Mouse (Mus musculus) midbrain, embryonic 11.5 days (tissue): ENCODE data around the gene Cfap100. TPM values are rescaled to one million over a fixed set of nuclear protein-coding genes. Genes with fewer than 3 reads are reported as not detected.

Source experiments
- ATAC-seq: fragments of 200-750 bp; cut with Nextera tagmentation; 2 replicates; pipeline ENCODE4 v1.8.0; 2017; ENCODE audit warnings: moderate TSS enrichment, moderate library complexity; ENCODE audit not compliant: low FRiP score
- DNase-seq: peaks from one replicate; pipeline ENCODE4 v3.0.0; 2015; ENCODE audit warnings: low spot score; ENCODE audit errors: missing footprints
- H3K27ac ChIP-seq: fragments of 300-500 bp; sonication (generic); 2 replicates; pipeline ENCODE4 v1.5.1; 2014; ENCODE audit warnings: low read depth, low read length
- H3K27me3 ChIP-seq: fragments of 300-500 bp; sonication (generic); 2 replicates; pipeline ENCODE4 v1.6.1; 2014; ENCODE audit warnings: mild to moderate bottlenecking, low read length, moderate library complexity, mixed read lengths; ENCODE audit not compliant: control insufficient read depth, insufficient read depth
- H3K36me3 ChIP-seq: fragments of 300-500 bp; sonication (generic); 2 replicates; pipeline ENCODE4 v1.6.1; 2014; ENCODE audit warnings: mild to moderate bottlenecking, low read length, moderate library complexity, mixed read lengths; ENCODE audit not compliant: control insufficient read depth, insufficient read depth
- H3K4me1 ChIP-seq: fragments of 300-500 bp; sonication (generic); 2 replicates; pipeline ENCODE4 v1.6.1; 2014; ENCODE audit warnings: low read length; ENCODE audit not compliant: control insufficient read depth, insufficient read depth
- H3K4me2 ChIP-seq: fragments of 300-500 bp; sonication (generic); 2 replicates; pipeline ENCODE4 v1.6.1; 2014; ENCODE audit warnings: mild to moderate bottlenecking, moderate library complexity
- H3K4me3 ChIP-seq: fragments of 300-500 bp; sonication (generic); 2 replicates; pipeline ENCODE4 v1.5.1; 2014; ENCODE audit warnings: low read depth, low read length
- H3K9ac ChIP-seq: fragments of 300-500 bp; sonication (generic); 2 replicates; pipeline ENCODE4 v1.6.1; 2014; ENCODE audit warnings: low read length
- H3K9me3 ChIP-seq: fragments of 300-500 bp; sonication (generic); 2 replicates; pipeline ENCODE4 v1.6.1; 2016; ENCODE audit warnings: low read length; ENCODE audit not compliant: control insufficient read depth
- WGBS: fragments of 180-500 bp; shearing (Covaris S2); extraction: QIAGEN DNeasy Blood & Tissue Kit; methylation state at CpG from one replicate; pipeline ENCODE4 v1.1.7; 2014; 5-methylcytosine and 5-hydroxymethylcytosine counted together
- polyA plus RNA-seq: library from polyadenylated mRNA; unstranded; fragments of >200 nt; fragmentation: Nextera tagmentation; extraction: Ambion mirVana; gene quantifications from 2 replicates; pipeline ENCODE4 v1.2.1, GENCODE M21; 2014

Cfap100 gene
- polyA plus RNA-seq, 1 experiment from 2014 or later = 2.8 TPM

DNA sequence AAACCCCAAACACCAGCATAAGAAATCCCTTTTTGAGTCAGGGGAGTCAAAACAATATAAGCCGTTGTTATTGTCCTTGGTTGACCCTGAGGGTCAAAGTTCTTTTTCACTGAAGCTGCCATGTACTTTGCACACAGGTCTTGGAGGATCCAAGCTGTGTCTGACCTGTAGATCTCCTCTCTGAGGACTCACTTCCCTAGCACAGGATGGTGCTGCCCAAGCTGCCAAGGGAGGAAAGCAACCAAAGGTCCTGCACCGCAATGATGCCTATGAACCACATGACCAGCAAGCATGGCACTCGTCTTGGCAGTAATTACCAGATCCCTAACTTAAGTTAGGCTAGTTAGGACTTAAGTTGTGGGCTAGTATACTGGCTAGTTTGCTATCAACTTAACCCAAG, 3.2 kb downstream of the Cfap100 start:
- no peaks in the 10 kb centered on the region for H3K9me3 ChIP-seq
- no peak overlapping the region for H3K4me2 ChIP-seq
- peaks cover 7% of the 10 kb centered on the region for H3K27me3 ChIP-seq
- 82% methylated on average over 3 of the region's 3 CpGs for WGBS
- H3K4me3 ChIP-seq = no peak overlapping the region
- H3K36me3 ChIP-seq = no peaks in the 10 kb centered on the region
- no peak overlapping the region for H3K27ac ChIP-seq
- ATAC-seq (no peak), DNase-seq (no peak)
- H3K4me1 ChIP-seq = peaks cover 10% of the 10 kb centered on the region
- H3K9ac ChIP-seq = no peak overlapping the region

DNA sequence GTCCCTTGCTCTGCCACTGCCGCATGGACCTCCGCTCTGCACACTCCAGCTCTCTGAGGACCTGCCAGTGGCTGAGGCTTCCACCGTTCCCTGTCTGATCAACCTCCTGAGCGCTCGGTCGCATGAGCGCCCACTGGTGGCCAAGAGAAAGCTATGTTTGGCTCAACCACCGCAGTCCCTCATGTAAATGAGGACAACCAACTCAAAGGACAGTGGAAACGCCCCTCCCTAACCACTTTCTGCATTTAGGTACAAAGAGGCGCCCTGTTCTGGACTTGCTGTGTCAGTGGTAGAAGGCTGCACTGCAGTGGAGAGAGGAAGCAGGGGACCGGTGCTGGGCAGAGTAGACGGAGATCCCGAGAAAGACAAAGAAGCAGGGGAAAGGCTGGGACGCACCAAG, 6.0 kb downstream of the Cfap100 start:
- WGBS = 4% methylated on average over 14 of the region's 14 CpGs
- Histone ChIP-seq H3K4me3 (peak overlapping the region; percentile 15; the same call in 1 of the 2 replicates), H3K27me3 (peaks cover 4% of the 10 kb centered on the region), H3K36me3 (no peaks in the 10 kb centered on the region), H3K27ac (no peak overlapping the region), H3K9me3 (no peaks in the 10 kb centered on the region), H3K9ac (peak overlapping the region; percentile 54), H3K4me2 (peak overlapping the region; percentile 48), H3K4me1 (peaks cover 4% of the 10 kb centered on the region; the same call in 1 of the 2 replicates)
- DNase-seq (peak; percentile 97), ATAC-seq (peak; percentile 89)

- ATAC-seq = no peak
- Histone ChIP-seq H3K9ac (no peak overlapping the region), H3K4me1 (no peaks in the 10 kb centered on the region), H3K27ac (no peak overlapping the region), H3K9me3 (no peaks in the 10 kb centered on the region), H3K27me3 (no peaks in the 10 kb centered on the region), H3K4me3 (no peak overlapping the region), H3K36me3 (no peaks in the 10 kb centered on the region), H3K4me2 (no peak overlapping the region)
- WGBS = 87% methylated on average over 7 of the region's 7 CpGs
- no peak for DNase-seq
These were observed 16.7 kb downstream of the Cfap100 start for GRCm38 (mm10) chr6:90411926-90412325.

GRCm38 (mm10) chr6:90410972-90411371, 17.6 kb downstream of the Cfap100 start:
- Histone ChIP-seq H3K27me3 (no peaks in the 10 kb centered on the region), H3K9ac (no peak overlapping the region), H3K4me3 (no peak overlapping the region), H3K36me3 (no peaks in the 10 kb centered on the region), H3K9me3 (no peaks in the 10 kb centered on the region), H3K4me2 (no peak overlapping the region), H3K27ac (no peak overlapping the region), H3K4me1 (no peaks in the 10 kb centered on the region)
- DNase-seq (no peak), ATAC-seq (no peak)
- 83% methylated on average over 1 of the region's 1 CpGs for WGBS

DNA sequence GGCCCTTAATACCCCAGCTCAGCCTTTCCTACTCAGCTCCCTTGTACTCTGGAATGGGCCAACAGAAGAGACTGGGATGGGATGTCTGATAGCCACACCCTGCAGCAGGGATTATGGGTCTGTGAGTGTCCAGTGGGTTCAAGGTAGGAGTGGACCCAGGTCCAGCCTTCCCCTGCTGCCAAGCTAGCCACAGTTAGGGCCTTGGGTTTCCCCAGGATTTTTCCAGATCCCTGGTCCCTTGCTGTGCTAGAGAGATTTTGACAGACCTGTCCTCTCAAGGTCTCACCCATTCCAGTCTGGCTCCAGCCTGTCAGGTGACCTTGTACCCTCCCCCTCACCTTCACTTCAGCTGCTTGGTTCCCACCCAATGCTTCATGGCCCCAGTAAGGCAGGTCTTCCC, 20.0 kb downstream of the Cfap100 start:
- H3K36me3 ChIP-seq = no peaks in the 10 kb centered on the region
- H3K9me3 ChIP-seq = no peaks in the 10 kb centered on the region
- H3K4me1 ChIP-seq = no peaks in the 10 kb centered on the region
- ATAC-seq = no peak
- no peak overlapping the region for H3K4me2 ChIP-seq
- H3K4me3 ChIP-seq = no peak overlapping the region
- no peak for DNase-seq
- H3K9ac ChIP-seq = no peak overlapping the region
- no peaks in the 10 kb centered on the region for H3K27me3 ChIP-seq
- H3K27ac ChIP-seq = no peak overlapping the region

DNA sequence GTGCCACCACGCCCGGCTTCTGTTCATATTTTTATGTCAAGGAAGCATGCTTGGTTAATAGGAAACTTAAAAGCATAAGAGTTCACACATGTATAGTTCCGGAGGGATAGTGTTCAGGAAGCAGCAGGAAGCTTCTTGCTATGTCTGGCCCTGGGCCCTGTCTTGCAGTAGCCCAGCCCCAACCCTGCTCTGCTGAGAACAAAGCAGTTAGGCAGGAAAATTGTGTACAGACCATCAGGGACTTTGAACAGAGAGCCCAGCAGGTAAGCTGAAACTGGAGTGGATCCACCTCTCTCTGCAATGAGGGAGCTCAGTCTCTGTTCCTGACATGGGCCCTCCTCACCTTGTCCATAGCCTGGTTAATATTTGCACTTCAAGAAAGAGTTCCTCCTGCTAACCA, 31.3 kb downstream of the Cfap100 start:
- Histone ChIP-seq H3K4me1 (no peaks in the 10 kb centered on the region), H3K9me3 (no peaks in the 10 kb centered on the region), H3K4me3 (no peak overlapping the region), H3K36me3 (no peaks in the 10 kb centered on the region; the same call in 1 of the 2 replicates), H3K27ac (no peak overlapping the region), H3K4me2 (no peak overlapping the region), H3K9ac (no peak overlapping the region), H3K27me3 (no peaks in the 10 kb centered on the region)
- ATAC-seq (no peak), DNase-seq (no peak)
- 88% methylated on average over 3 of the region's 3 CpGs for WGBS

GRCm38 (mm10) chr6:90395751-90396150, 32.8 kb downstream of the Cfap100 start:
- 91% methylated on average over 2 of the region's 2 CpGs for WGBS
- Histone ChIP-seq H3K4me3 (no peak overlapping the region), H3K27ac (no peak overlapping the region), H3K4me2 (no peak overlapping the region), H3K9me3 (no peaks in the 10 kb centered on the region), H3K27me3 (no peaks in the 10 kb centered on the region), H3K9ac (no peak overlapping the region), H3K36me3 (no peaks in the 10 kb centered on the region; the same call in 1 of the 2 replicates), H3K4me1 (no peaks in the 10 kb centered on the region)
- DNase-seq (no peak), ATAC-seq (no peak)

GRCm38 (mm10) chr6:90393948-90394347, 34.6 kb downstream of the Cfap100 start:
- Histone ChIP-seq H3K36me3 (no peaks in the 10 kb centered on the region; the same call in 1 of the 2 replicates), H3K4me1 (no peaks in the 10 kb centered on the region), H3K4me3 (no peak overlapping the region), H3K27ac (no peak overlapping the region), H3K27me3 (no peaks in the 10 kb centered on the region), H3K4me2 (no peak overlapping the region), H3K9ac (no peak overlapping the region), H3K9me3 (no peaks in the 10 kb centered on the region)
- DNase-seq (no peak), ATAC-seq (no peak)
- WGBS = 72% methylated on average over 3 of the region's 3 CpGs

- DNase-seq = no peak
- H3K9ac ChIP-seq = no peak overlapping the region
- H3K9me3 ChIP-seq = no peaks in the 10 kb centered on the region
- H3K4me1 ChIP-seq = no peaks in the 10 kb centered on the region
- ATAC-seq = no peak
- no peaks in the 10 kb centered on the region; the same call in 1 of the 2 replicates for H3K36me3 ChIP-seq
- H3K27me3 ChIP-seq = no peaks in the 10 kb centered on the region
- H3K4me3 ChIP-seq = no peak overlapping the region
- no peak overlapping the region for H3K27ac ChIP-seq
- no peak overlapping the region for H3K4me2 ChIP-seq
- 86% methylated on average over 4 of the region's 4 CpGs for WGBS
These were observed 38.0 kb downstream of the Cfap100 start for GRCm38 (mm10) chr6:90390629-90391028.

DNA sequence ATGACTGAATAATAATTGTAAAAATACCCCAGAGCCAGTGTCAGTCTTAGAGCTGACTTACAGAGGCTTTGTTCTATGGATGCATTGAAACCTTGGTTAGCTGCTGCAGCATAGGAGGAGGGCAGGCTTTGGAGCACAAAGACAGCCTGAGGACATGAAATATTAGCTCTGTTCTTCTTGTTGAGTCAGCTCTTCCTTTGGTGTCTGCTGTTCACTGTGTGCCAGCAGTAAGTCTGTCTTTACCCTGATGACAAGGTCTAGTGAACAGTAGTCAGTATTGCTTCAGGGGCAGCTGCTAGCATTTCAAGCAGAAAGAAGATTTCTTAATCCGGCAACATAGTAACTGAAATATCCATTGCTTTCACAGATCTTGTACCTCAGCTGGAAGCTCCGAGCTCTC, 47.1 kb downstream of the Cfap100 start:
- no peak overlapping the region for H3K9ac ChIP-seq
- DNase-seq (no peak), ATAC-seq (no peak)
- peaks cover 27% of the 10 kb centered on the region for H3K36me3 ChIP-seq
- no peaks in the 10 kb centered on the region for H3K27me3 ChIP-seq
- no peak overlapping the region for H3K4me2 ChIP-seq
- no peak overlapping the region for H3K27ac ChIP-seq
- WGBS = 94% methylated on average over 2 of the region's 2 CpGs
- H3K9me3 ChIP-seq = no peaks in the 10 kb centered on the region
- H3K4me1 ChIP-seq = no peaks in the 10 kb centered on the region
- no peak overlapping the region for H3K4me3 ChIP-seq
